Mouse (Mus musculus) liver, embryonic 11.5 days (tissue): ENCODE results near the gene Gm28510. TPM values are rescaled to one million over a fixed set of nuclear protein-coding genes. Genes with fewer than 3 reads are reported as not detected.
"Not testable (repeated sequence)": the region's sequence is repeated elsewhere in the genome, so short reads cannot be mapped to it uniquely, and the experiment has no call there.

ENCODE experiments used
- ATAC-seq: fragments of 200-750 bp; cut with Nextera tagmentation; replicated peaks from 2 replicates; pipeline ENCODE4 v1.8.0; 2017; ENCODE audit warnings: moderate number of reproducible peaks, mild to moderate bottlenecking, moderate TSS enrichment, moderate library complexity; ENCODE audit not compliant: low FRiP score
- DNase-seq: peaks from one replicate; pipeline ENCODE4 v3.0.0-alpha.2; 2017; ENCODE audit warnings: low spot score
- H3K27ac ChIP-seq: fragments of 300-500 bp; sonication (generic); 2 replicates; pipeline ENCODE4 v1.5.1; 2014; ENCODE audit warnings: mild to moderate bottlenecking, low read depth, low read length, control low read depth
- H3K27me3 ChIP-seq: fragments of 300-500 bp; sonication (generic); replicated peaks from 2 replicates; pipeline ENCODE4 v1.6.1; 2014; ENCODE audit warnings: low read length, mixed read lengths; ENCODE audit not compliant: control insufficient read depth, insufficient read depth
- H3K36me3 ChIP-seq: fragments of 300-500 bp; sonication (generic); 2 replicates; pipeline ENCODE4 v1.6.1; 2014; ENCODE audit warnings: mild to moderate bottlenecking, low read length, moderate library complexity, mixed read lengths; ENCODE audit not compliant: control insufficient read depth, insufficient read depth
- H3K4me1 ChIP-seq: fragments of 300-500 bp; sonication (generic); replicated peaks from 2 replicates; pipeline ENCODE4 v1.6.1; 2014; ENCODE audit warnings: low read length, mixed read lengths; ENCODE audit not compliant: control insufficient read depth, insufficient read depth
- H3K4me2 ChIP-seq: fragments of 300-500 bp; sonication (generic); 2 replicates; pipeline ENCODE4 v1.6.1; 2014; ENCODE audit warnings: mild to moderate bottlenecking, control low read depth, moderate library complexity
- H3K4me3 ChIP-seq: fragments of 300-500 bp; sonication (generic); 2 replicates; pipeline ENCODE4 v1.5.1; 2014; ENCODE audit warnings: low read depth, low read length, control low read depth
- H3K9ac ChIP-seq: fragments of 300-500 bp; sonication (generic); 2 replicates; pipeline ENCODE4 v1.6.1; 2014; ENCODE audit warnings: low read depth, low read length, control low read depth
- H3K9me3 ChIP-seq: fragments of 300-500 bp; sonication (generic); 2 replicates; pipeline ENCODE4 v1.6.1; 2016; ENCODE audit warnings: low read length, inconsistent platforms, mixed read lengths; ENCODE audit not compliant: control insufficient read depth
- WGBS: fragments of 180-500 bp; shearing (Covaris S2); extraction: QIAGEN DNeasy Blood & Tissue Kit; methylation state at CpG from one replicate; pipeline ENCODE4 v1.1.7; 2014; 5-methylcytosine and 5-hydroxymethylcytosine counted together
- polyA plus RNA-seq: library from polyadenylated mRNA; unstranded; fragments of >200 nt; fragmentation: Nextera tagmentation; extraction: Ambion mirVana; gene quantifications from 2 replicates; pipeline ENCODE4 v1.2.1, GENCODE M21; 2014

Gene Gm28510
- not detected in 2 replicates for polyA plus RNA-seq

GRCm38 (mm10) chrY:10412437-10412836, at the start of gene Gm28510:
Gm28510 (plus strand) TSS chrY:10412737.
- not testable (repeated sequence) for H3K4me2 ChIP-seq, ATAC-seq, H3K4me1 ChIP-seq, H3K9me3 ChIP-seq, H3K36me3 ChIP-seq, H3K27ac ChIP-seq, DNase-seq, H3K4me3 ChIP-seq, H3K27me3 ChIP-seq, H3K9ac ChIP-seq
- no CpG with 5 or more reads among the region's 6 CpGs for WGBS

Other genes starting within 250 kb of the Gm28510 start
- gene Gm20834, start 88.1 kb upstream of the Gm28510 start, polyA plus RNA-seq = not detected in 2 replicates
- not detected in 2 replicates for gene Gm20737, start 123.3 kb downstream of the Gm28510 start, polyA plus RNA-seq
- not detected in 2 replicates for gene Gm21775, start 140.7 kb downstream of the Gm28510 start, polyA plus RNA-seq
- not detected in 2 replicates for gene Gm21900, start 203.6 kb downstream of the Gm28510 start, polyA plus RNA-seq